Mouse (Mus musculus): ENCODE data around the gene Lilr4b.

DNA sequence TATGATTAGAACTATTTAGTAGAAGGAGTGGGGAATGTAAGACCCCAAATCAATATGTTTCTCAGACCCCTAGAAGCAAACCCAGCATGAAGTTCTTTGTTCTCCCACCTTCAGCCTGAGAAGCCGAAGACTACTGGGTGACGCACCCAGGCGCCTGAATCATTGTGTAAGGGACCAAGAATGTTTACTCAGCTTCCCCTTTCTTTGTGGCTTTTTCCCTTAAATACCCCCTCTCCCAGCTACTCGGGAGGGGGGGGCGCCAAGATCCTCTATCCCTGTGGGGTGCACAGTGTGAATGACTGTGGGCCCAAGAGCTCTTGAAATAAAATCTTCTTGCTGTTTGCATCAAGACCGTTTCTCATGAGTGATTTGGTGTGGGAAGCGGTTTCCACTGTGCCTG is 50.4 kb downstream of the Lilr4b start:
- no peak for TF ChIP-seq CTCF (IDR thresholded peaks at IDR 0.05; ENCODE audit: extremely low read depth, insufficient read length, insufficient replicate concordance, low read depth, low read length)
- no peak for TF ChIP-seq POLR2A (IDR thresholded peaks at IDR 0.05; ENCODE audit: low read depth, low read length)

Measured in small intestine, adult 2 months (tissue).